Mouse (Mus musculus) right cerebral cortex, adult 18-20 months (tissue): ENCODE data around the gene Cd38.
"Not testable (repeated sequence)": the region's sequence is repeated elsewhere in the genome, so short reads cannot be mapped to it uniquely, and the experiment has no call there.

ENCODE experiments used
- DNase-seq: peaks from one replicate; pipeline ENCODE4 v3.0.0; 2022; ENCODE audit warnings: mixed read lengths

Cd38 gene

DNA sequence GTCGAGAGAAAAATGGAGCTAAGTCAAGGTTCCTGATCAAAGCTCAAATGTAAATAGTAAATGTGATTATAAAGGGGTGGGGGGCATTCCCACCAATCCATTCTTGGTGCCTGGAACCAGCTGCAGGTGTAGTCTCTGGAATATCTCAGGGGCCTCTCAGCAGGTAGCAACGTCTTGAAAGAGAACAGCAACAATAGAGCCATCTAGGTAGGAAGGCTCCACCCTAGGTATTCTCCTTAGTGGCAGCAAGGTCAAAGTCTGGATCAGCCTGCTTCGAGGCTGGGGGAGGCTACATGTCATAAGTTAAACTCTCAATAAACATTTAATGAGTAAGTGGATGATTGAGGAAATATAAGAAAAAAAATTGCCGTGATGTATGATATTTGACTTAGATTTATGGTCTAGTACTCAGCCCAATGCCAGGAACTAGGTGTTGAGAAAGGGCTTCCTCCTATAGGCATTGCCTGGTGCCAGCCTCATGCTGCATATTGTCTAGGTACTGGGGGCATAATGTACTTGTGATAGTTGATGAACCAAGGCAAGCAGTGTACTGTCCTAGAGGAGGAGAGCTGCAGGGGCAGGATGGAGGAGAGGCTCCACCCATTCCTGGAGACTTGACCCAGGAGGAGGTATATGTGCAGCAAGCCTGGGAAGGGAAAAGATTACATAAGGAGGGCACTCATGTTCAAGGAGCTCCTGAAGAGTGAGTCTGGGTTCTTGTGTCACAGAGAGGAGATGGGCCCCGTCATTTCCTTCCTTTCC, 7.5 kb upstream of the Cd38 start:
- DNase-seq: no peak

DNA sequence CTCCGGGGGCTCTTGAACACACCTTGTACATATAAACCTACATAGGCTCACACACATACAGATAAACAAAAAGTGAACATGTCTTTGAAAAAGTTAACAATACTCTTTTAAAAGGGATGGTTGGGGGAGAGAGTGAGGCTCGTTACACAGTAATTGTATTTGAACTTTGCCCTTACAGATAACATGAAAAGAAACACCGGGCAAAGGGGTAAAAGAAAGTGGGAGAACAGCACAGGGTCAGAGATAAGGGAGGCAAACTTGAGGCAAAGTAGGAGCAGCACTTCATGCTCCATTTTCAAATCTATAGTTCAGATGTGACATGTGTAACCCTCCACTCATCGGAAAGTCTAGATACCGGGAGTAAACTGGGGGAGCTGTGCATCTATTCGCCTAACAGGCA, 4.7 kb upstream of the Cd38 start:
- no peak for DNase-seq

DNA sequence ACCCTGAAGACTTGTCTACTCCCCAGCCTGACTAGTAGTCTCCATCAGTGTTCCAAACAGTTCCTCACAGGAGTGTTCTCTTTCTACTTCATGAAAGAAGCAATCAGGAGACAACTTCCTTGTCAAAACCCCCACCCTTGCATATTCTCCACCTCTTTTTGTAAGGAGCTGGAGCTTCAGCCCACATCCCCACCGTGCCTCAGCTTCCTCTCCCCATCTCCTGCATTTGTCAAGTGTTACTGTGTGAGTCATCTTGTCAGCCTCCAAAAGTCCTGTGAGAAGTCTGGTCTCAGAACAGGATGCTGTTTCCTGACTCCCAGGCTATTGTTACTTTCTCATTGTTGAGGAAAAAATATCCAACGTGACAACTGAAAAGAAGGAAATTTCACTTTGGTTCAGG, 3.0 kb upstream of the Cd38 start:
- DNase-seq: peak; percentile 64

- DNase-seq: peak; percentile 43
These were observed 603 bp downstream of the Cd38 start for GRCm38 (mm10) chr5:43868711-43869600.

DNA sequence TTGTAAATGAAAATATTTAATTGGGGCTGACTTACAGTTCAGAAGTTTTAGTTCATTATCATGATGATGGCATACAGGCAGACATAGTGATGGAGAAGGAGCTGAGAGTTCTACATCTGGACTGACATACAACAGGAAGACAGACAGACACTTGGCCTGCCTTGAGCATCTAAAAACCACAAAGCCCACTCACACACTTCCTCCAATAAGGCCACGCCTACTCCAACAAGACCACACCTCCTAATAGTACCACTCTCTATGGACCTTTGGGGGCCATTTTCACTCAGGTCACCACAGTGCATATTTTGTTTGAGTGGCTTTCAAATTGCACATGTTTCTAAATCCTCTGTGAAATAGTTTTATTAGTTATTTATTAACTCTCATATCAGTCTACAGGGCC, 3.5 kb downstream of the Cd38 start:
- DNase-seq: no peak

GRCm38 (mm10) chr5:43872652-43873051, 4.3 kb downstream of the Cd38 start:
- DNase-seq: no peak

DNA sequence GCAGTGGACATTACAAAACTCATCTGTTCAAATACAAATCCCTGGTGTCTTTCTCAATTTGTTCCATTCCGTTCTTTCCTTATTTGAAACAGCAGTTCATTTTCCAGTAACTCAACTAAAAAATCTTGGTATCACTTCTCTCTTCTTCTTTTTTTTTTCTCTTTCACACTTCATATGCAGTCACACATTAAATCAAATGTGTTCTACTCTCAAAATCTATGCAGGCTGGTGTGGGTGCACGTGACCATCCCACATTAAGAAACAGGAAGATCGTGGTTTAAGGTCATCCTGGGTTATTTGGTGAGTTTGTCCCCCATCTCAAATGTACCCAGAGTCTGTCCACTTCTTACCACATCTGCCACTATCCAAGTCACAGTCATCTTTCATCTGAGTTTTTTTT, 13.7 kb downstream of the Cd38 start:
- no peak for DNase-seq

DNA sequence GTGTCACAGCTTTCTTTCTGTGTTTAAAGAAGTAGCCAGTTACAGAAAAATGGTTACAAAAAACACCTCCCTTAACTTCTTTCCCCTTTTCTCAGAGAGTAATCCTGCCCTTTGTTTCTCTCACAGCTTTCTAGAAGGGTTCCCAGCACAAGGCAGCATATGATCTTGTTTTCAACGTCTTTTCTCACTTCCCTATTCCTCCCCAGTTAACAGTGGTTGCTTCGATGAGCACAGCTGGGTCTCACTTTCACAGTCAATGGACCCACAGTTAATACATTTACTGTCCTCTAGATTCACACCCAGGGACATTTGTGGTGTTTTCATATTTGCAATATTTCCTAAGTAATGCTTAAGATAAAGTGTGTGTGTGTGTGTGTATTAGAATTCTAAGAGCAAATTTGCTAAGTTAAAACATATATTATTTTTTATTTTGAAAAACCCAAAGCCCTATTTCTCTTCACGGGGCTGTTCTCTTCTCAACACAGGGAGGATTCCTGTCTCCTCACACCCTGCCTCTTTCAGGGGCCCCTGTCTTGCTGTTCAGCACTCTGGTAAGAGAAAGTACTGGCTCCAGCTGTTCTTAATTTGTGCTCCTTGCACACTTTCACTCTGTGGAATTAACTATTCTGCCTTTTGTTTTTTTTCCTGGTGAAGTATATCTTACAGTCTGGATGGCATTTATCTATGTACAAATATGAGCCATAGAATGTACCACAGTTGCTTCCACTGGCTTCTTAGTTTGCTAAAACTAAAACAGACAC, 16.9 kb downstream of the Cd38 start:
- no peak for DNase-seq

DNA sequence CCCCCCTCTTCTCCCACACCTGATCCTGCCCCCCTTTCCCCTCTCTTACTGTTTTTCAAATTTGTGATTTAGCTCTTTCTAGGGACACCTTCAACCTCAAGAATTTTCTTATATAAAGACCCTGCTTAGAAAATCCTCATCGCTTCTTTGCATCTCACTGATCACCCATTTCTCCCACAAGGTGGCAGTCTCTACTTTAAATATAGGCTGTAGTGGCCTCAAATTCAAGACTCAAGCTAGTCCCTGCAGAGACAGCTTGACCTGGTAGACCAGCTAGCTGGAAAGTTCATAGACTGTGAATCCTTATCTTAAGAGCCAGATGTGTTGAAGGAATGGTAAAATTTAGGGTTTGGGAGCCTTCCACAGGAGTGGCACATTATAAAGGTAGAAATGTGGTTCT, 24.0 kb downstream of the Cd38 start:
- no peak for DNase-seq

- peak; percentile 38 for DNase-seq
These were observed 25.8 kb downstream of the Cd38 start for GRCm38 (mm10) chr5:43894113-43894512.

DNA sequence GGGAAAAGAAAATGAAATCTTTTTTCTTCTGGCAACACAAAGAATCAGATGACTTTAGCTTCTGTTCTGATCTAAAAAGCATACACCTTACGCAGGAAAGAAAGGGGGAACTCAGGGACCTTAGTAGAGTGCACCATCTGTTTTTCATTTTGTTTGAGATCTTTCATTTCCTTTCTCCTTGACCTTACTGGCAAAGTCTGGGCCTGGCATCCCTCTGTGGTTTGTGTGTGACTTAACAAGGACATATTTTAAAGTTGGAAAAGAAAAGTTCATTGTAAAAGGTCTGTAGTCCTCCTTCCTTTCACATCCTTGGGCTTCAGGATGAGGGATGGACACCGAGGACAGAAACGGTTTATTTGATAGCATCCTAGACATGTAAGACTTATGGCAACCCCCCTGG, 27.6 kb downstream of the Cd38 start:
- no peak for DNase-seq

- no peak for DNase-seq
These were observed 36.3 kb downstream of the Cd38 start for GRCm38 (mm10) chr5:43904685-43905084.

GRCm38 (mm10) chr5:43909213-43909612, 40.9 kb downstream of the Cd38 start:
- no peak for DNase-seq

GRCm38 (mm10) chr5:43910006-43910405, 41.7 kb downstream of the Cd38 start:
- no peak for DNase-seq

DNA sequence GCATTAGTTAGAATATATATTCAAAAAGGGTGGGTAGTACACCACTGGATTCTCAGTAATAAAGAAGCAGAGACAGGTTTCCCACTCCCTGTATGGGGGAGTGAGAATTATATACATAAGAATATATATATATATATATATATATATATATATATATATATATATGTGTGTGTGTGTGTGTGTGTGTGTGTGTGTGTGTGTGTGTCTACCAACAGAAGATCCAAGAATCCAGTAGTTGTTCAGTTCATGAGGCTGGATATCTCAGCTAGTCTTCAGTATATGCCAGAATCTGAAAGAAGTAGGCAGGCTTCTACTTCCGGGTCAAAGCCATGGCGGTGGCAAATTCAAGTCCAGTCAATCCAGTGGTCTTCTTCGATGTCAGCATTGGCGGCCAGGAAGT, 44.5 kb downstream of the Cd38 start, which contains the start of gene Gm7879:
Gm7879 (plus strand) TSS at position 301 of the 400 bp plus-strand sequence.
- not testable (repeated sequence) for DNase-seq

DNA sequence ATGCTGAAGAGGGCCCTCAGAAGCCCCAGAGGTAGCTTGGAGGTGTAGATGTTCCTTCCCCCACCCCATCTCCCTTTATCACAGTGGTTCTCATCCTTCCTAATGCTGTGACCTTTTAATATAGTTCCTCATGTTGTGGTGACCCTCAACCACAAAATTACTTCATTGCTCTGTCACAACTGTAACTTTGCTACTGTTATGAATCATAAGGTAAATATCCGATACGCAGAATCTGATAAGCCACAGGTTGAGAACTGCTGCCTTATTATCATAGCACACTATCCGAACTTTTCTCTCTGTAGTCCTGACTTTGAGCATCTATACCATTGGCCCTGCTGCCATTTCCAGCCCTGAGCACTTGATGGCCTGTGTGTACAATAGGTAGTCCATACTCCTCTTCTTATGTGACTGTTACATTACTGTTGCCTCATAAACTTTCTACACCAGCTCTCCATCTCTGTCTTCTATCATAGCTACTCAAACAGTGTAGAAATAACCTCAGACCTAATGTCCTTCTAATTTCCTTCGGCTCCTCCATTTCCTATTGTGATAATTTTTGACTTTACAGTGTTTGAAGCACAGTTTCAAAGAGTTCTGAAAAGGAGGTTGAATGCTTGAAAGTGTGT, 47.0 kb downstream of the Cd38 start:
- DNase-seq: no peak

DNA sequence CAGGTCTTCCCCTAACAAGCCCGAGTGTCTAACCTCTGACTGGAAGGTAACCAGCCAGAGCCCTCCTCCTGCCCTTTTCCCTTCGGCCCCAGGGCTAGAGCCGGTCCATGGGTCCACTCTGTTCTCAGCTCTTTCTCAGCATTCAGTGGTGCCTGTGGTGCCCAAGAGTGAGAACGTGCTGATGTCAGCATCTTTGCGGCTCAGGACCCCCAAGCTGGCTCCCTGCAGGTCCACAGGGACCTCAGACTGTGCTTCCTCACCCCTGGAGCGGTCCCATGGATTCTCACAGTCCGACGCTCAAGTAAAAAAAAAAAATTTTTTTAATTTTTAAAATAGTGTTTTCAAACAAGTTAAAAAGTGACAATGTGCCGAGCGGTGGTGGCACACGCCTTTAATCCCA, 53.5 kb downstream of the Cd38 start:
- DNase-seq: no peak

DNA sequence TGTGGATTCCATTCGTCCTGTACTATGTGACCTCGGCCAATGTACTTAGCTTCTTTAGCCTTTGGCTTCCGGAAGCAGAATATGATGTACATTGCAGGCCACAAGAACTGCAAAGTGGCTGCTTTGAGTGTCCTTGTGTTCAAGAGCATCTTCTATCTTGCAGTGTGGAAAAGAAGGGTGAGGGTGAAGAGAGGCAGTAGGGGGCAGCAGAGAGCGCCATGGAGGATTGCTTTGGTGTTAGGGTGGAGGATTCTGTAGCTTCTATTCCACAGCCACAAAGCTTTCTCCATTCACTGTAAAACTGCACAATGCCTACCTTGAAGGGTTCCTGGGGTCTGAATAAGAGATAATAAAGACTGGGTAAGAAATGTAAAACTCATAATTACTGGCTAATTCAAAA, 55.6 kb downstream of the Cd38 start:
- peak; percentile 67 for DNase-seq

- no peak for DNase-seq
These were observed 59.4 kb downstream of the Cd38 start for GRCm38 (mm10) chr5:43927729-43928128.

DNA sequence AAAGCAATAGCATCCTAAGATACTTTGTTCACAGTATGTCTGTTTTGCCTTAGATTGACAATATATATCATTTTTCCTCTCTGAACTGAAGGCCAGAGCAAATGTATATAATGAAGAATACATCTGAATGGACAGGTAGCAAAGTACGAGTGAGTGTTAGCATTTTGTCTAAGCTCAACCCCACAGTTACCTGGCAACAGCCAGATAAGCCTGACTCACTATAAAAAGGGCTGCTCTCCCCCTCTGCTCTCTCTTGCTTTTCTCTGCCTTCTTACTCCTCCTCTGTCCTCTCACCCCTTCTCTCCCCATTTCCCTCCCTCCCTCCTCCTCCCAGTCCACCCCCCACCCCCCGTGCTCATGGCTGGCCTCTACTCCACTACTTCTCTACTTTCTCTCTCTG, 64.9 kb downstream of the Cd38 start:
- DNase-seq: no peak

DNA sequence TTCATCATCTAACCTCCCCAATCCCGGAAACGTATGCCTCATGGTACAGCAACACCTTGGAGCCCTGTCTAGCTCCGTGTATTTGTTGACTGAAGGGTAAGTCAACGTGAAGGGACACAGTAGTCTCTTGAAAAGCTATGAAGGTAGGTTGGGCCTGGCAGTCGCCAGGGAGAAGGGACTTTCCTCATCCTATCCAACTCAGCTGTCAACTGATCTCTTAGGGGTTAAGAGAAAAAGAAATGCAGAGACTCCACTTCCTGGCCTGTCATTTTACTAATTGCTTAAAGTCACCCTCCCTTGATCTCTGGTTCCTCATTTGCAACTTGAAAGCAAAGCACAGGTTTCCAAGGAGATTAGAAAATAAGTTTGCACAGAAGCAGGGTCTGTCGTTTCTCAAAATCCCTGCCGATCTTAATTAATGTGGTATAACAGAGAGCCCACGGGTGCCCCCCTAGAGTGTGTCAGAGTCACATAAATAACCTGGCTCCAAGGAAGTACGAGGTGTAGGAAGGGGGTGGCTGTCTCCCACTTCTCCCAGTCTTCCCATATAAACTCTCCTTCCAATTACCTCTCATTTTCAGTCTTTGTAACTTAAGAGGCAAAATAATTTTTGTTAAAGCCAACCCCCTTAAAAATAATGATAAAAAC, 79.1 kb downstream of the Cd38 start:
- no peak for DNase-seq

DNA sequence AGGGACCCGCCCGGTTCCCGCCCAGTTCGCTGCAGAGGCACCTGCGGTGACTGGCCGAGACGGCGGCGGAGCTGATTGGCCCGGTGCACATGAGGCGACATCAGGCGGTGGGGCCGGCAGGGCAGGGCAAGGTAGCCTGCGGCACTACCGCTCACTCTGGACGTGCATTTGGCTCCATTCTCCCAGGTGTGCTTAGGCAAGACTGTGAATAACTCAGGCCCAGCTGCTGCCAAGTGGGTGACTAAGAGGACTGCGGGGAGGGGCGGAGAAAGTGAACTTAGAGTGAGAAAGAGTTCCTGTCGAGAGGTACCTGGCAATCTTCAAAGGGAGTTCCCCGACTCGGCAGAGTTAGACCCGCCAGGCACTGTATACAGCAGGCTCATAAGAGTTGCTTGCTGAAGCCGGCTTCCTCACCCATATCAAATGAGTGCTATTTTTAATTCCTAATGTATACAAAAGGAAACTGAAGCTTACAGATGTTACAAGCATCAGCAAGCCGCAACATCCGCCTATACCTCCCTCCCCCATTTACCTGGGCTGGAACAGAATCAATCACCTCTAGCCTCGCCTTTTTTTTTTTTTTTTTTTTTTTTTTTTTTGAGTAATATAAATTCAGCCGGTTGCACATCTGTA, 79.9 kb downstream of the Cd38 start:
- DNase-seq: peak; percentile 15
